Mouse (Mus musculus) lung, embryonic 15.5 days (tissue): Measurements from ENCODE around the gene Sorbs1. TPM values are rescaled to one million over a fixed set of nuclear protein-coding genes. Genes with fewer than 3 reads are reported as not detected.

Experiments
- ATAC-seq: fragments of 200-750 bp; cut with Nextera tagmentation; 2 replicates; pipeline ENCODE4 v1.8.0; 2017; ENCODE audit warnings: moderate number of reproducible peaks, borderline replicate concordance; ENCODE audit not compliant: low FRiP score, low TSS enrichment; ENCODE audit errors: extremely low read depth
- H3K27ac ChIP-seq: fragments of 300-500 bp; sonication (generic); 2 replicates; pipeline ENCODE4 v1.5.1; 2015; ENCODE audit warnings: moderate library complexity, mild to moderate bottlenecking, inconsistent platforms
- H3K27me3 ChIP-seq: fragments of 300-500 bp; sonication (generic); 2 replicates; pipeline ENCODE4 v1.6.1; 2015; ENCODE audit warnings: inconsistent platforms
- H3K36me3 ChIP-seq: fragments of 300-500 bp; sonication (generic); 2 replicates; pipeline ENCODE4 v1.6.1; 2015; ENCODE audit warnings: inconsistent platforms
- H3K4me1 ChIP-seq: fragments of 300-500 bp; sonication (generic); 2 replicates; pipeline ENCODE4 v1.6.1; 2015; ENCODE audit warnings: inconsistent platforms
- H3K4me2 ChIP-seq: fragments of 300-500 bp; sonication (generic); 2 replicates; pipeline ENCODE4 v1.6.1; 2015; ENCODE audit warnings: inconsistent platforms, mild to moderate bottlenecking, moderate library complexity
- H3K4me3 ChIP-seq: fragments of 300-500 bp; sonication (generic); 2 replicates; pipeline ENCODE4 v1.5.1; 2015; ENCODE audit warnings: mild to moderate bottlenecking, inconsistent platforms
- H3K9ac ChIP-seq: fragments of 300-500 bp; sonication (generic); 2 replicates; pipeline ENCODE4 v1.6.1; 2015; ENCODE audit warnings: inconsistent platforms
- H3K9me3 ChIP-seq: fragments of 300-500 bp; sonication (generic); 2 replicates; pipeline ENCODE4 v1.6.1; 2016; ENCODE audit warnings: inconsistent platforms
- WGBS: fragments of 180-500 bp; shearing (Covaris S2); methylation state at CpG from one replicate; pipeline ENCODE4 v1.1.7; 2015; 5-methylcytosine and 5-hydroxymethylcytosine counted together
- polyA plus RNA-seq: library from polyadenylated mRNA; unstranded; fragments of >200 nt; fragmentation: Nextera tagmentation; extraction: Ambion mirVana; gene quantifications from 2 replicates; pipeline ENCODE4 v1.2.1, GENCODE M21; 2015

Sorbs1 gene
- polyA plus RNA-seq, 1 experiment from 2014 or later: 45.6 TPM

GRCm38 (mm10) chr19:40272674-40273073 lies 240.9 kb downstream of the Sorbs1 start:
- Histone ChIP-seq H3K9ac (no peak overlapping the region), H3K4me3 (no peak overlapping the region), H3K4me2 (no peak overlapping the region), H3K27ac (no peak overlapping the region), H3K27me3 (peaks cover 4% of the 10 kb centered on the region; the same call in 1 of the 2 replicates), H3K4me1 (peaks cover 22% of the 10 kb centered on the region), H3K36me3 (no peaks in the 10 kb centered on the region), H3K9me3 (no peaks in the 10 kb centered on the region)
- ATAC-seq: no peak
- WGBS: 45% methylated on average over 13 of the region's 13 CpGs

DNA sequence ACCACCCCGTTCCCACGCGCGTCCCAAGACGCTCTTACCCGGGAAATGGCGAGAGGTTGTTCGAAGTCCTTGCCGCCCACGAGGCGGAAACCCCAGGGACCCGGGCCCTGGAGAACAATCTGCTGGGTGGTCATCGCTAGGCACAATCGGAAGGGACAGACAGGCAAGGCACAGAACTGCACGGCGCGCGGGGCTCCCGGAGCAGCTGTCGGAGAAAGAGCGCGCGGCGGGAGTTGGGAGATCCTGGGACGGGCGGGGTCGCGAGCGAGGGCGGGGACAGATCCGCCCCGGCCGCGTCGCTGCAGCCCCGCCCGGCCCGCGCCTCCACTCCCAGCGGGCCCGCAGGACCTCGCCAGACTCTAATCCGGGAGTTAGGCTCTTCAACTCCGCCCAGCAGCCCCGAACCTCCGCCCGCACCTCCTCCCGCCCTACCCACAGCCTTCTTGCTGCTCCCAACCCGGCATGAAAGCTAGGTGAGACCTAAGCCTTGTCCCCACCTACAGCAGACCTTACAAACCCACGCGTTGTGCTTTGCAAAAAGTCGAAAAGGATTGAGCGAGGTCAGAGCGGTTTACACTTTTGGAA lies 242.2 kb downstream of the Sorbs1 start, which contains the start of gene Pdlim1:
Gene Pdlim1, minus strand, starts transcription at position 535 of the 585 bp plus-strand sequence.
- peaks cover 29% of the 10 kb centered on the region for H3K4me1 ChIP-seq
- H3K36me3 ChIP-seq: no peaks in the 10 kb centered on the region
- peak within 1 kb of the TSS; percentile 69 for H3K27ac ChIP-seq
- H3K4me2 ChIP-seq: peak within 1 kb of the TSS; percentile 96
- WGBS: under 1% methylated on average over 40 of the region's 54 CpGs
- no peaks in the 10 kb centered on the region for H3K9me3 ChIP-seq
- ATAC-seq: peak; percentile 92
- H3K4me3 ChIP-seq: peak within 1 kb of the TSS; percentile 75
- H3K27me3 ChIP-seq: peaks cover 4% of the 10 kb centered on the region; the same call in 1 of the 2 replicates
- peak within 1 kb of the TSS; percentile 77 for H3K9ac ChIP-seq

- Histone ChIP-seq H3K27ac (peak overlapping the region; percentile 69), H3K9me3 (no peaks in the 10 kb centered on the region), H3K4me3 (peak overlapping the region; percentile 75), H3K9ac (peak overlapping the region; percentile 77), H3K4me1 (peaks cover 29% of the 10 kb centered on the region), H3K27me3 (peaks cover 4% of the 10 kb centered on the region; the same call in 1 of the 2 replicates), H3K36me3 (no peaks in the 10 kb centered on the region), H3K4me2 (peak overlapping the region; percentile 96)
- 3% methylated on average over 63 of the region's 63 CpGs for WGBS
- ATAC-seq: peak; percentile 25; the same call in 1 of the 2 replicates
Measured at GRCm38 (mm10) chr19:40270351-40271307, 242.9 kb downstream of the Sorbs1 start.

- Histone ChIP-seq H3K4me3 (no peak overlapping the region), H3K27ac (no peak overlapping the region), H3K9ac (no peak overlapping the region), H3K4me1 (peaks cover 29% of the 10 kb centered on the region), H3K36me3 (no peaks in the 10 kb centered on the region), H3K4me2 (peak overlapping the region; percentile 96), H3K27me3 (peaks cover 4% of the 10 kb centered on the region; the same call in 1 of the 2 replicates), H3K9me3 (no peaks in the 10 kb centered on the region)
- ATAC-seq: no peak
- WGBS: 69% methylated on average over 5 of the region's 5 CpGs
Measured at GRCm38 (mm10) chr19:40269526-40269925, 244.1 kb downstream of the Sorbs1 start.

DNA sequence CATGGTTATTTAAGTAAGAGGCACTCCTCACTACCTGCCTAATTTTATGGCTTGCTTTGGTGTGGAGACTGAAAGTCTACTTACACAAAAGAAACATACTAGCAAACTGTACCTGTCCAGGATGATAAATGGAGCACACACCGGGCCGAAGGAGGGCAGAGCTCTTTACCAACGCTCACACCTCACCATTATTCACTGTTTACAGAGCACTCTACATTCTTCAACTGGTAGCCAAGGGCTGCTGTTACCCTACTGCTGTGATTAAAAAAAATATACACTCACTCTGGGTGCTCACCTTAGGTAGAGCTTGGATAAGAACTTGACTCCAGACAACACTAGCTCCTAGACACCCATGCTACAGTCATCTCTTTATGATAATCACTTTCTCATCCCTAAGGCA lies 245.1 kb downstream of the Sorbs1 start:
- peak overlapping the region; percentile 29 for H3K4me2 ChIP-seq
- peaks cover 4% of the 10 kb centered on the region; the same call in 1 of the 2 replicates for H3K27me3 ChIP-seq
- no peaks in the 10 kb centered on the region for H3K9me3 ChIP-seq
- 29% methylated on average over 3 of the region's 3 CpGs for WGBS
- no peaks in the 10 kb centered on the region for H3K36me3 ChIP-seq
- H3K27ac ChIP-seq: peak overlapping the region; percentile 37; the same call in 1 of the 2 replicates
- no peak overlapping the region for H3K9ac ChIP-seq
- 0 out of 2 replicates have a peak, but pooled peaks have one; percentile 30 for ATAC-seq
- H3K4me1 ChIP-seq: peaks cover 29% of the 10 kb centered on the region
- H3K4me3 ChIP-seq: 0 out of 2 replicates have a peak overlapping the region, but pooled peaks have one; percentile 3

- Histone ChIP-seq H3K4me2 (peak overlapping the region; percentile 8; the same call in 1 of the 2 replicates), H3K9ac (no peak overlapping the region), H3K4me1 (peaks cover 29% of the 10 kb centered on the region), H3K36me3 (no peaks in the 10 kb centered on the region), H3K27me3 (peaks cover 4% of the 10 kb centered on the region; the same call in 1 of the 2 replicates), H3K27ac (peak overlapping the region; percentile 37), H3K9me3 (no peaks in the 10 kb centered on the region), H3K4me3 (no peak overlapping the region)
- WGBS: 68% methylated on average over 1 of the region's 1 CpGs
- no peak for ATAC-seq
Measured at GRCm38 (mm10) chr19:40267380-40267779, 246.2 kb downstream of the Sorbs1 start.

GRCm38 (mm10) chr19:40259485-40259884 lies 254.1 kb downstream of the Sorbs1 start:
- 0 out of 2 replicates have a peak, but pooled peaks cover 5% of the 10 kb centered on the region for H3K4me1 ChIP-seq
- no peak overlapping the region for H3K9ac ChIP-seq
- H3K27ac ChIP-seq: no peak overlapping the region
- 93% methylated on average over 1 of the region's 1 CpGs for WGBS
- H3K36me3 ChIP-seq: no peaks in the 10 kb centered on the region
- no peak overlapping the region for H3K4me3 ChIP-seq
- H3K4me2 ChIP-seq: no peak overlapping the region
- no peaks in the 10 kb centered on the region for H3K9me3 ChIP-seq
- H3K27me3 ChIP-seq: no peaks in the 10 kb centered on the region
- no peak for ATAC-seq

GRCm38 (mm10) chr19:40257396-40257795 lies 256.2 kb downstream of the Sorbs1 start:
- 0 out of 2 replicates have a peak, but pooled peaks have one; percentile 31 for ATAC-seq
- H3K9ac ChIP-seq: no peak overlapping the region
- no peak overlapping the region for H3K4me3 ChIP-seq
- 39% methylated on average over 4 of the region's 4 CpGs for WGBS
- 0 out of 2 replicates have a peak, but pooled peaks cover 11% of the 10 kb centered on the region for H3K4me1 ChIP-seq
- H3K27ac ChIP-seq: no peak overlapping the region
- H3K9me3 ChIP-seq: no peaks in the 10 kb centered on the region
- H3K27me3 ChIP-seq: no peaks in the 10 kb centered on the region
- H3K4me2 ChIP-seq: no peak overlapping the region
- H3K36me3 ChIP-seq: no peaks in the 10 kb centered on the region

- H3K36me3 ChIP-seq: no peaks in the 10 kb centered on the region
- 62% methylated on average over 2 of the region's 2 CpGs for WGBS
- no peaks in the 10 kb centered on the region for H3K27me3 ChIP-seq
- H3K9ac ChIP-seq: no peak overlapping the region
- 0 out of 2 replicates have a peak, but pooled peaks cover 11% of the 10 kb centered on the region for H3K4me1 ChIP-seq
- no peak overlapping the region for H3K27ac ChIP-seq
- no peak overlapping the region for H3K4me2 ChIP-seq
- ATAC-seq: no peak
- H3K4me3 ChIP-seq: no peak overlapping the region
- no peaks in the 10 kb centered on the region for H3K9me3 ChIP-seq
Measured at GRCm38 (mm10) chr19:40256376-40257050, 257.1 kb downstream of the Sorbs1 start.

DNA sequence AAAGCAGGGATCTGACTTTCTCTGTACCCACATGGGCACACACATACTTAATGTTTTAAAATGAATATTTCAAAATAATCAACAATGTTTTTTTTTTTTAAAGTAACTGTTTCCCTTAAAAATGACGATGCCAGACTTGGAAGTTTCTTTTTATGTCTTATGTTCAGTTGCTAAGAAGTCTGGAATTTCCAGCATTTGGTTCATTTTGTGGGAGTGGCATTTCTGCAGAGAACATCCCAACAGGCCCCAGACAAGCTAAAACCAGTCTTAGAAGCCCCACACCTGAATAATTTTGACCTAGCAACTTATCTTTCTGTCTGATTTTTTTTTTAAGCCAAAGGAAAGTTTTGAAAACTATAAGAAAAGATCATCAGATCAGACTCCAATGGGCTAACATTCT lies 258.0 kb downstream of the Sorbs1 start:
- 0 out of 2 replicates have a peak, but pooled peaks cover 11% of the 10 kb centered on the region for H3K4me1 ChIP-seq
- H3K27ac ChIP-seq: no peak overlapping the region
- 52% methylated on average over 1 of the region's 1 CpGs for WGBS
- H3K4me2 ChIP-seq: no peak overlapping the region
- no peaks in the 10 kb centered on the region for H3K36me3 ChIP-seq
- no peak overlapping the region for H3K9ac ChIP-seq
- H3K9me3 ChIP-seq: no peaks in the 10 kb centered on the region
- no peak overlapping the region for H3K4me3 ChIP-seq
- ATAC-seq: no peak
- no peaks in the 10 kb centered on the region for H3K27me3 ChIP-seq

GRCm38 (mm10) chr19:40254741-40255140 lies 258.8 kb downstream of the Sorbs1 start:
- H3K4me3 ChIP-seq: no peak overlapping the region
- WGBS: 85% methylated on average over 3 of the region's 3 CpGs
- H3K4me2 ChIP-seq: no peak overlapping the region
- H3K9ac ChIP-seq: no peak overlapping the region
- no peak for ATAC-seq
- H3K9me3 ChIP-seq: no peaks in the 10 kb centered on the region
- no peaks in the 10 kb centered on the region for H3K36me3 ChIP-seq
- H3K27ac ChIP-seq: no peak overlapping the region
- 0 out of 2 replicates have a peak, but pooled peaks cover 11% of the 10 kb centered on the region for H3K4me1 ChIP-seq
- H3K27me3 ChIP-seq: no peaks in the 10 kb centered on the region
